Mouse (Mus musculus): ENCODE data around the gene Camkmt.

Camkmt gene

GRCm38 (mm10) chr17:85170541-85171255 is 80.3 kb downstream of the Camkmt start:
- no peak for DNase-seq (ENCODE audit: low spot score in 2 of 2)

DNA sequence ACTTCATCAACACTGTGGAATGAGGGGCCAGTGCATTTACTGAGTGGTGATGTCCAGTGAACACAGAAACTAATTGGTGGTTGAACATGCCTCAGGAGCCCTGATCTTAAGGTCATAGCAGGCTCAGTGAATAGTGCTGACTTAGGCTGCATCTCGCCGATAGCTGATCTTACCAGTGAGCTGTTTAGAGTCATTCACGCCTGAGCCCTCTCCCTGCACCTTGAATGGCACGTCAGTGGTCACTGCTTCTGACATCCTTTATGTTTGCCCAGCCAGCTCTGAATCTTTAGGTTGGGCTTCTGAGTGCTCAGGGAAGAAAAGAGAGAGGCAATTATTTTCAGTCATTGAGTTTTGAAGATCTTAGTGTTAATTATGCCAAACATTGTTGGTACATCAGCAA is 81.6 kb downstream of the Camkmt start:
- DNase-seq (ENCODE audit: low spot score in 2 of 2), result no peak

- DNase-seq (ENCODE audit: low spot score in 2 of 2), result no peak
These were observed 86.9 kb downstream of the Camkmt start for GRCm38 (mm10) chr17:85177231-85177630.

DNA sequence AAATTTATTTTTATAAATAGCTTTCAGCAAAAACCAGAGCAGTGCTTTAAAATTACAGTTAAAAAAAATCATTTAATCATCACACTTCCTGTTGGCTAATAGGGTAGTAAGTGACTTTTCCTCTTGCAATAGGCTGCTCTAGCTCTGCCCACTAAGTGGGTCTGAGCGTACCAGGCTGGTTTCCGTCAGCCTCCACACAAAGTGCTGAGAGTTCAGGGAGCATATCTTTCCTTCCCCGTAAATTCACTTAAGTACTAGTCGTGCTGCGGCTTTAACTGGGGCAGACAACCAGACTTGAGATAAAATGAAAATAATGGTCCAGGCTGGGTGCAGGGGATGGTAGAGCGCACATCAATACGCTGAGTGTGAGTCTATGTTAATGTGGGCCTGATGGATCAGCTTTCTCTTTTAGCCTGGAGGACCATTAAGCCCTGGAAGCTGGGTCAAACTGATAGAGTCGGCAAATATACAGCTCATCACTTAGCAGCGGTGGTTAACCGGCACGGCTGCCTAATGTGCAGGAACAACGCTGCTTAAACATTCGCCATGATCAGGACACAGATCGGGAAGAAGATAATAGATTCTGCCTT is 90.2 kb downstream of the Camkmt start:
- DNase-seq (ENCODE audit: low spot score in 2 of 2), result no peak

- peak; percentile 69 to 97 for DNase-seq (ENCODE audit: low spot score in 2 of 2)
These were observed 99.1 kb downstream of the Camkmt start for GRCm38 (mm10) chr17:85189227-85190127.

DNA sequence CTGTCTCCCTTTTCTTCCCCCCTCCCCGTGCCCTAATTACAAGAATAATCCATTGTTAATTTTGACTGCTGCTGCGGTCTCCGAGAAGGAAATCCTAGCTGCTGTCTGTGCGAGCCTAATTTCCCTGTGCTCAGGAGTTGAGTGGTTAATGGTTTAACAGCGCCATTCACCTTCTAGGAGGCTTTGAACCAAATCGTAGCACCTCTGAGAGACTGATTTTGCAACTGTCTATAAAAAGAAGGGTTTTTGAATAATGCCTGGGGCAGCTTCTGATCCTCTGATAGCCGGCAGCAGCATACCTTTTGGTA is 99.7 kb downstream of the Camkmt start:
- no peak for DNase-seq (ENCODE audit: low spot score in 2 of 2)

- no peak for DNase-seq (ENCODE audit: low spot score in 2 of 2)
These were observed 102.9 kb downstream of the Camkmt start for GRCm38 (mm10) chr17:85193294-85193693.

DNA sequence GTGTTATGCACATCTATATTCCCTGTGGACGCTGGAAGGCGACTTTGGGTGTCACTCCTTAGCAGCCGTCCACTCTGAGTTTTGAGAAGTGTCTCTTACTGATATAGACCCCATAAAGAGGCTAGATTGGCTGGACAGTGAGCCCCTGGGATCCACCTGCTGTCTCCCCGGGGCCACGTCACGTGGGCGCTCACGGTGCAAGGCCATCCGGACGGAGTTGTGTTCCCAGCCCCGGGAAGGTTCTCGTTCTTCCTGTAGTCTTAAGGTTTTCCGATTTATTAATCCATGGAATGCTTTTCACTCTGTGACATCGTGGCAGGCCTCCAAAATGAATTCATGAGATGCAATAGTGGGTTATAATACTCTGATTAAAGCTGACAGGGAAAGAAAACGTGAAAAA is 108.4 kb downstream of the Camkmt start:
- no peak for DNase-seq (ENCODE audit: low spot score in 2 of 2)

- no peak for DNase-seq (ENCODE audit: low spot score in 2 of 2)
These were observed 109.0 kb downstream of the Camkmt start for GRCm38 (mm10) chr17:85199321-85199720.

- no peak for DNase-seq (ENCODE audit: low spot score in 2 of 2)
These were observed 127.7 kb downstream of the Camkmt start for GRCm38 (mm10) chr17:85218054-85218453.

GRCm38 (mm10) chr17:85242109-85242508 is 151.8 kb downstream of the Camkmt start:
- peak; percentile 22 to 38 for DNase-seq (ENCODE audit: low spot score in 2 of 2)

DNA sequence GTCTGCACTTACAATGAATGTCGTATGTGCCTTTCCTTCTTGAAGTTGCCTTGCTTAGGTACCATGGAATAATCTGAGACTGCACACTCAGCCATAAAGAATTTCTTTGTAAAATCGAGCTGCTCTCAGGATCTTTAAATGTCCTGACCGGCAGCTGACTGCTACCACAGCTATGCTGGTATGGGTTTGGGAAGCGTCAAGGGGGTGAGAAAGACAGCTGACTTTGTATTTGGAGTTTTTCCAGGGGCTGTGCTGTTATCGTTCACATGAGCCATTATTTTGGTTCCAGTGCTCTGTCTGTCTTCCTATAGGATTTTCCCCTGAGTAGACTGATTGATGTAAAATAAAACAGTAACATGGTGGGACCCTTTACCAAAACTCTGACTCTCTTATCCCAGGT is 158.6 kb downstream of the Camkmt start:
- DNase-seq (ENCODE audit: low spot score in 2 of 2), result no peak

GRCm38 (mm10) chr17:85249744-85250143 is 159.4 kb downstream of the Camkmt start:
- no peak for DNase-seq (ENCODE audit: low spot score in 2 of 2)

DNA sequence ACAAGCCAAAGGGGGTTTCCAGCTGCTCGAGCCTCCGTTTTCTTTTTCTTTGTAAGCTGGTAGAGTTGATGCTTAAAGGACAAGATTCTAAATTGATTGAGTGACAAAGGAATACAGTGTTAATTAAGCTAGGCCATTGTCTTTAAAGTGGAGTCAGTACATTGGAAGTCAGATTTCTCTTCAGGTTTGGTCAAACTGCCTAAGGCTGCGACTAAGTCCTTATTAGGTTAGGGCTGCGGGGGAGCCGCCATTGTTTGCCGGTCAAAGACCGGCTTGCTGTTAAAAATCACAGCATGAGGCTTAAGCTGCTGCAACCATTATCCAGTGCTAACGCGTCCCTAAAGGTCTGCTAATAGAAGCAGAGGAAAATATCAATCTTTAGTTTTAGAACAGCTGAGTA is 166.6 kb downstream of the Camkmt start:
- DNase-seq (ENCODE audit: low spot score in 2 of 2), result no peak

DNA sequence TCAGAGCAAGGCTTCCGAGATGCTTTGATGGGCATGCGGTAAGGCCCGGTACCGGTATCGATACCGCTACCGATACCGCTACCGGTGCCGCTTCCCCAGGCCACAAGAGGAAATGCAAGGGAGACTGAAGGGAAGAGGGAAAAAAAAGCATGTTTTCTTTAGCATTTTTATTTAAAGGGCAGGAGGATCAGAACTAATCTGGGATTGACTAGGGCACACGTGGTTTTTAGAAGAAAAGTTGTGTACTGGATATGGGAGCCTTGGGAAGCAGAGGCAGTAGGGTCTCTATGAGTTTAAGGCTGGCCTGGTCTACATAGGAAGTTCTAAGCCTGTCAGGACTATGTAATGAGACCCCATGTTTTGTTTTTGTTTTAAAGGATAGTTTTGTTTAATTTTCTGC is 167.0 kb downstream of the Camkmt start:
- DNase-seq (ENCODE audit: low spot score in 2 of 2), result no peak

- no peak for DNase-seq (ENCODE audit: low spot score in 2 of 2)
These were observed 168.5 kb downstream of the Camkmt start for GRCm38 (mm10) chr17:85258703-85259341.

DNA sequence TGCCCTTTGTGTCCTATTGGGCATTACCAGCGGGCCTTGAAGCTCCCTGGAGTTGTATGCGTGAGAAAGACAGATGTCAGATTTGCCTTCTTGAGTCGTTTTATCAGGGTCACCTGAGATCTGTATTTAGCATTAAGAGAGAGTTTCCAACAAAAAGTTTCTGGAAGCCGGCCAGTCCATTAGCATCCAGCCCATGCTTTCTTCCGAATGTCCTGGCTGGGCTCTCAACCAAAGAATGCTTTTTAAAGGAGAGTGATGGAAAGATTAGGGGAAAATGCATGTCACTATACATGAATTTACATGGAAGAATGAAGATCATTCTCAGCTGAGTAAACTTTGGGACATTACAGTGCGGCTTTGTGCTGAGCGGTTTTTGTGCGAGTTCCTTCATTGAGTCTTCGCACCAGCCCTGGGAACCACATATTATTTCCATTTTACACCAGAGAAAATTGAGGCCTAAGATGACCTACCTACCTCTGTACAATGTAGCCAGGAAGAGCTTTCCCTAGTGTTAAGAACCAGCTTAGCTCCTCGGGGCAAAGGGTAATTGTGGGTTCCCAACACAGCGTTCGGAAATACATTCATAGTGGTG is 176.6 kb downstream of the Camkmt start:
- DNase-seq (ENCODE audit: low spot score in 2 of 2), result no peak

DNA sequence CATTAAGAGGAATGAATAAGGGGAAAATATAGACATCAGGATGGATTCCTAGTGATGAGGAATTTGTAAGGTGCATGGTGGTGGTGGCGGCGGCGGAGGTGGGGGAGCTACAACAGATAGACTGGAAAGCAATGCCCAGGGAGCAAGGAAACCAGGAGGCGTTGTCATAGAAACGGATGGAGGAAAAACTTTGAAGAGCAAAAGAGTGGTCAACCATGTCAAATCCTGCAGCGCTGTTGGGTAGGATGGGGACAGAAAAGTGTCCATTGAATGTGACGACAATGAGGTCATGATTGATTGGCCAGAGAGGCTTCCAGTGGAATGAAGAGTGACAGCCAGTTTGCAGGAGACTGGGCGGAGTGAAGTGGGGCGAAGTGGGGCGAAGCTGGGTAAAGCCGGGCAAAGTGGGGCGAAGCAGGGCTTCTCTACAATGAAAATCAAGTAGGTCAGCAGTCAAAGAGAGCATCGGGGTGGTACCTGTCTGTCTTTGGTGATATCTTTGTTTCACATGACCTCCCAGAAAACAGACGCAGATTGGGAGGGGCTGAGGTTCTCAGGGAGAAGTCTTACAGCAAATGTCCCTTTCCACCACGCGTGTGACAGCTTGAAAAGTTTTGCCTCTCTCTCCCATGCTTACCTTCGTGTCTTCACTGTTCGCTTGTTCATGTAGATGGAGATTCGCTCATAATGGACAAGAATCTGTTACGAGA is 181.3 kb downstream of the Camkmt start:
- no peak for DNase-seq (ENCODE audit: low spot score in 2 of 2)

- DNase-seq (ENCODE audit: low spot score in 2 of 2), result no peak
These were observed 189.4 kb downstream of the Camkmt start for GRCm38 (mm10) chr17:85279720-85280119.

GRCm38 (mm10) chr17:85282447-85282846 is 192.1 kb downstream of the Camkmt start:
- no peak for DNase-seq (ENCODE audit: low spot score in 2 of 2)

DNA sequence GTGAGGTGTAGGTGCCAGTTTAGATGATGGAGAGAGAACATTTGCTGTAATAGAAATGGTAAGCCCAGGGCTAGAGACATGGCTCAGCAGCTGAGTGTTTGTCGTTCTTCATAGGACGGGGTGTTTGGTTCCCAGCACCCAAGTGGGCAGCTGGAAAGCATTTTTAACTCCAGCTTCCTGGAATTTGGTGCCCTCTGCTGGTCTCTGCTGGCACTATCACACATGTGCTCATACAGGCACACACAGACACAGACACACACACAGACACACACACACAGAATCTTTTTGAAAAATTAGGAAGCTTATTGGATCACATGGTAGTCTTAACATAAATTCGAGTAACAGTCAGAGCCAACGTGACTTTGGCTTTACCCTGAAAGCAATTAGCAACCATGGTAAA is 200.8 kb downstream of the Camkmt start:
- DNase-seq (ENCODE audit: low spot score in 2 of 2), result no peak
